Mouse (Mus musculus): ENCODE measurements around the gene Gm45234.

The Gm45234 gene

DNA sequence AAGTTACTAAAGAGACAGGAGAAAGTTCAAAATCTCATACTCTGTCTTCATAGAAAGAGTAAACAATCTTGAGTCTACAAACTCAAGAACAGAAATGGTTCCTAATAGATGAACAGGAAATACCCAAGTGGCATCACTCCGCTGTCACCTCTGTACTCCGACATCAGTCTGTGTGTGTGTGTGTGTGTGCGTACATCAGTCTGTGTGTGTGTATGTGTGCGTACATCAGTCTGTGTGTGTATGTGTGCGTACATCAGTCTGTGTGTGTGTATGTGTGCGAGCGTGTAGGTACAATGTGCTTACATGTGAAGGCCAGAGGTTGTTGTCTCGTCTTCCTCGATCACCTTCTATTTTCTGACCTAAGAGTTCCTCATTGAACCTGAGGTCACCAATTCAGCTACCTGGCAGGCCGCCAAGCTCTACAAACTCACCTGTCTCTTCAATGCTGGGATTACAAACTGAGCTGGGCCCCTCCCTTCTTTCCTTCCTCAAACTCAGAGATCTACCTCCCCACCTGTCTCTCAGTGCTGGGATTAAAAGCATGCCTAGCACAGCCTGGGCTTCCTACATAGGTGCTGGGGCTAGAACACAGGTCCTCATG is 47.4 kb downstream of the Gm45234 start:
- DNase-seq (ENCODE audit: low spot score in 2 of 2), result no peak

DNA sequence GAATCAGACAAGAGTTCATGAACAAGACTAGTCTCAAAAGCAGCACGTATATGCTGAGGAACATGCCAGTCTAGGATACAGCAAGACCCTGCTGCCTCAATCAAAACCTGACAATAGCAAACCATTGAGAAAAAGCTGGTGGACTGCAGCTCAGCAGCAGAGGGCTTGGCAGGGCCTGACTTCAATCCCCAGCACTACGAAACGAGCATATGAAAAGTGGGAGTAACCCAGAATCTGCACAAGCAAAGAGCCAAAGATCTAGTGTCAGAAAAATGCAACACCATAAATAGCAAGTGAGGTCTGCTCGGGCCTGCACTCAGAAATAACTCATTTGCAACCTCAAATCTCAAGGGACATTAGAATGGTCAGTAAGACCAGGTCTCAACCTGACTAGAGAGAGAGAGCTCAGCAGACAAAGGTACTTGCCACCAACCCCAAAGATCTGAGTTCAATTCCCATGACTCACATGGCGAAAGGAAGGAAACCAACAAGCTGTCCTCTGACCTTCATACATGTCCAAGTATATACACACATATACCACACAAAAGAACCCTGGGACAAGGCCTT is 49.7 kb downstream of the Gm45234 start:
- DNase-seq (ENCODE audit: low spot score in 2 of 2), result no peak

DNA sequence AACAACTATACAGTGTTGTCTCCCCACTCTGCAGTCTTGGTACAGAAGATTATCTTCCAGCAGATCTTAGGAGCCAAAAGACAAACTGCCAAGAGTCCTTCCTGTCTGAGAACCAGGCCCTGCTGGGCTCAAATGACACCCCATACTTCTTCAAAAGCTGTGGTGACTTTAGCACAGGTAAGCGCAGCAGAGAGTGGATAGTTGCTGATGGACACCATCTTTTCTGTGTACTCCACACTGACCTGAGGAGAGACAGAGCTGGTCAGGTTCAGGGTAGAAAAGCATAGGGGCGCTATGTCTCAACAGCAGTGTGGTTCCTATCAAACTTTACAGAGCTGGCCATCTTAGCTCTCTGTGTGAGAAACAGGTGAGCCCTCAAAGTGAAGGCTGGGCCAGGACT is 51.4 kb downstream of the Gm45234 start:
- DNase-seq (ENCODE audit: low spot score in 2 of 2), result no peak

DNA sequence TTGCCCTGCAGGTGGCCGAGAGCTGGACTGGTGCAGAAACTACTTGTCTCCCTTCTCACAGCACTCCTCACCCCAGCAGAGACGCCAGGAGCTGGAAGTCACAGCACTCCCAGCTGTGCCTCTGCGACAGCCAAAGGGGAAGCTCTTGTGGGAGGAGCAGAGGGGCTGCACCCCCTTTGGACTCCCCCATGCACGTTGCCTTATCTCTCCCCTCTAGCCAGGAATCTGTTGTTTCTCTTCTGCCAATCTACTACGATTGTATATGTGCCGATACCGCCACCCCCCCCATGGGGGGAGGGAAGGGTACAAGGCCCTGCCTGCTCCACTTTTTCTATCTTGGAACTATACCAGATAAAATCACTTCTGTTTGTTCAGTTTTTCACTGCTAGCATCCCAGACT is 52.0 kb downstream of the Gm45234 start:
- no peak for DNase-seq (ENCODE audit: low spot score in 2 of 2)

DNA sequence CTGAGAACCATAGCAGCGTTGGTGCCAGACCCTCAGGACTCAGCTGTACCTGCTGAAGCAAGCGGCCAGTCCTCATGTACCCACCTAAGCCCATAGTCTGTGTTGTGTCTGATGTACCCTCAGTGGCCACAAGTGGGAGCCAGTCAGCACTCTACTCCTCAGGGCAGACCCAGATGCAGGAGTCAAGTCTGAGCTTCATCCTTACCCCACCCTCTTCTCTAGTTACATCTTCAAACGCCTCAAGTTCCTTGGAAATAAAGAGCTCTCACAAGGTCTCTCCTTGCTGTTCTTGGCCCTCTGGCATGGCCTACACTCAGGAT is 53.1 kb downstream of the Gm45234 start:
- DNase-seq (ENCODE audit: low spot score in 2 of 2), result no peak

DNA sequence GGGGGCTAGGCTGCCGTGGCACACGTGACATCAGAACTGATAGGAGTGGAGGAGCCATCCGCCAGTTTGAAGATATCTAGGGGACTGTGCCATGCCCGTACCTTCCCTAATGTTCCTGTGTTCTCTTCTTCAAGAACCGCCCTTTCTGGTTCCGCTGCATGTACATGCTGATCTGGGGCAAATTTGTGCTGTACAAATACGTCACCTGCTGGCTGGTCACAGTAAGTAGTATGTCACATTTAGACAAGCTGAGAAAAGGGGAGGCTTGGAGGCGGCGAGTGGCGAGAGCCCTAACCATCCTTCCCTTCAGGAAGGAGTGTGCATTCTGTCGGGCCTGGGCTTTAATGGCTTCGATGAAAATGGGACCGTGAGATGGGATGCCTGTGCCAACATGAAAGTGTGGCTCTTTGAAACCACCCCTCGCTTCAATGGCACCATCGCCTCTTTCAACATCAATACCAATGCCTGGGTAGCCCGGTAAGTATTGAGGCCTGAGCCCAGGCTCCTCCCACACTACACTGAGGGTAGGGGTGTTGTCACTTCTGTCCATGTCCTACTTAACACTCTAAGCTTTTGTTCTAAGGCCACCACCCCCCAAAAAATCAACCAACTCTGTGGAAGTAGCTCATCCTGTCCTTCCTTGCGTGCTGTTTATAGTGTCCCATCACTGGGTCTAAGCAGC is 53.6 kb downstream of the Gm45234 start:
- no peak for DNase-seq (ENCODE audit: low spot score in 2 of 2)

DNA sequence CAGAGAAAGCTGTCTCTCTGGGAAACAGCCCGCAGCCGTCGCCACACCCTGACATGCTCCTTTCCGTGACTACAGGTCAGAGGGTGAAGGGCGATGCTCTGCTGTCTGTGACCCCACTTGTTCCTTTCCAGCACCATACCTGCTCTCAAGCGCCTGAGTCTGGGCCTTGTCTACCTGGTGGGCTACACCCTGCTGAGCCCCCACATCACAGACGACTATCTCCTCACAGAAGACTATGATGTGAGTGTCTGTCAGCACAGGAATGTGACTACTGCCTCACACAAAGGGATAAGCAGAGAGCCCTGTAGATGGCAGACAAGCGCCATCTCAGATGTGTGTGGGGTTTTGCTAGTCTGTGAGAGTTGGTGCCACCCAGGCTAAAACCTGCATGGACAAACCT is 54.5 kb downstream of the Gm45234 start:
- DNase-seq (ENCODE audit: low spot score in 2 of 2), result no peak

DNA sequence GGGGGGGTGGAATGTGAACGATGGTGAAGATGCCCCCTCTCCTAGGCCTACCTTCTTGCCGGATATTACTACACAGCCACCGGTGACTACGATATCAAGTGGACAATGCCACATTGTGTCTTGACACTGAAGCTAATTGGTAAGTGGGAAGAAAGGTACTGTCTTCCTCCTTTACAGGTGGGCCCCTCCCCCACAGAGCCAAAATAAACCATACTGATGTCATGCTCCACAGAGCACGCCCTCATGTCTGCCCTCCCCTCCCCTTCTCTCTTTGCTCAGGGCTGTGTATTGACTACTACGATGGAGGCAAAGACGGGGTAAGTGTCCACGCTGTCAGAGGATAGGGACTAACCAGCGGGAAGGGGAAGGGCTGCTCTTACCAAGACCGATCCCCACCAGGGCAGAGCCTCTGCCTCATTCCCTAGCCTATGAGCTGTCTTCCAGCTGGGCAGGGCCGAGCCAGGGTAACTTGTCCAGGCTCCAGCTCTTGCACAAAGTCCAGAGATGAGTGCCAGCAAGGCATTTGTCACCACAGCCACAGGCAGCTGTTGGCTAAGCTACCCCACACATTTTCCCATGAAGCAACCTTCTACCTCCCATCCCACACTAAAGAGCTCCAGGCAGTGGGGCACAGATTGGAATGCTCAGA is 55.7 kb downstream of the Gm45234 start:
- DNase-seq (ENCODE audit: low spot score in 2 of 2), result no peak

DNA sequence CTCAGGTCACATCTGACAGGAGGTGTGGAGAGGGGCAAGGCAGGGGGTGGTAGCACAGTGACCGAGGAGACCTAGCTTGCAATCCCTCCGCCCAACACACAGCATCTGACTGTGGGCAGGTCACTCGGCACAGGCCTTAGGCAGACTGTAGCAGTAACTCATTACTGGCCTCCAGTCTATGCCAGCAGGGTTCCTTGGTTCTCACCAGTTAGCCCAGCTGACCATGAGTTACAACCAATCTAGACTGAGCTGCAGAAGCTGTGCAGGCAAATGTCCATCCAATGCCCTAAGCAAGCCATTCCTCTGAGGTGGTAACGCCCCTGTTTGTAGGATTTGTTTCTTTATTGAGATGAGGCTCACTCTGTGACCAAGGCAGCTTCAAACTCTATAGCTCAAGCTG is 56.5 kb downstream of the Gm45234 start:
- DNase-seq (ENCODE audit: low spot score in 2 of 2), result no peak

DNA sequence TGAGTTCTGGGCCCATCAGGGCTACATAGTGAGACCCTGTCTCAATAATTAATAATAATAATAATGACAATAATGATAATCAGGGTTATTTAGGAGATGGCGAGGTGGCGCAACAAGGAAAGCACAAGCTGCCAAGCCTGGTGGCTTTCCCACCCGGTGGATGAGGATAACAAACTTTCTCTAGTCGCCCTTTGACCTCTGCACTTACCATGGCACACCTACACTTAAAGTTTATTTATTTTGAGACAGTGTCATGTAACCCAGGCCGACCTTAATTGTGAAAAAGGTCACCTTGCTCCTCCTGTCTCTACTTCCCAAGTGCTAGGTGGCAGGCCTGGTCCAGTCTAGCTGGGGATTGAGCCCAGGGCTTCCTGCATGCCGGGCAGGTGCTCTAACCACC is 57.1 kb downstream of the Gm45234 start:
- DNase-seq (ENCODE audit: low spot score in 2 of 2), result no peak

DNA sequence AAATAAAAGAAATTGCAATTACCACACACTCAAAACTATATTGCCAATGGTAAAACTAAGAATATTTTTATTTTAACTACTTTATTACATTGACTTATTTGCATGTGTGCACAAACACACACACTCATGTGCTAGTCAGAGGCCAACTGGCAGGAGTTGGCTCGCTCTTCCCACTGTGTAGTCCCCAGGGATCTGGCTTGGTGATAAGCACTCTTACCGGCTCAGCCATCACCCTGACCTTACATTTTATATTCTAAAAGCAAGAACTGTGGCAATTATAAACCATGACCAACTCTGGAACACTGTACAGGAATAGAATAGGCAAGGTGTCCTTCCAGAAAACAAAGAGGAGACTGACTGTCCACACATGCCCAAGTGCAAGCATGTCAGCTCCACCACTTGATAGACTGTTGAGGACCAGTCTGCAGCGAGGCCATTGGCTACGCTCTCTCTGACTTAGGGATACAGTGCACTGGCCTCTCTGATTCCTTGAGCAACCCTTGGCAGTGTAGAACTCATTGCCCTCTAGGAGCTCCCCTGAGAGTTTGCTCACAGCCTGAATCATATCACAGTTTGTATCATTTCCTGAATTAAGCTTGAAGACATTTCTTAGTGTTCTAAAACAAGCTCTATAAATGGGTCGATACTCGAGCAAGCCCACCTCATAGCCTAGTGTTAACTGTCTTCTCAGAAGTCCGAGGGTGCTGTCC is 59.2 kb downstream of the Gm45234 start:
- DNase-seq (ENCODE audit: low spot score in 2 of 2), result no peak

DNA sequence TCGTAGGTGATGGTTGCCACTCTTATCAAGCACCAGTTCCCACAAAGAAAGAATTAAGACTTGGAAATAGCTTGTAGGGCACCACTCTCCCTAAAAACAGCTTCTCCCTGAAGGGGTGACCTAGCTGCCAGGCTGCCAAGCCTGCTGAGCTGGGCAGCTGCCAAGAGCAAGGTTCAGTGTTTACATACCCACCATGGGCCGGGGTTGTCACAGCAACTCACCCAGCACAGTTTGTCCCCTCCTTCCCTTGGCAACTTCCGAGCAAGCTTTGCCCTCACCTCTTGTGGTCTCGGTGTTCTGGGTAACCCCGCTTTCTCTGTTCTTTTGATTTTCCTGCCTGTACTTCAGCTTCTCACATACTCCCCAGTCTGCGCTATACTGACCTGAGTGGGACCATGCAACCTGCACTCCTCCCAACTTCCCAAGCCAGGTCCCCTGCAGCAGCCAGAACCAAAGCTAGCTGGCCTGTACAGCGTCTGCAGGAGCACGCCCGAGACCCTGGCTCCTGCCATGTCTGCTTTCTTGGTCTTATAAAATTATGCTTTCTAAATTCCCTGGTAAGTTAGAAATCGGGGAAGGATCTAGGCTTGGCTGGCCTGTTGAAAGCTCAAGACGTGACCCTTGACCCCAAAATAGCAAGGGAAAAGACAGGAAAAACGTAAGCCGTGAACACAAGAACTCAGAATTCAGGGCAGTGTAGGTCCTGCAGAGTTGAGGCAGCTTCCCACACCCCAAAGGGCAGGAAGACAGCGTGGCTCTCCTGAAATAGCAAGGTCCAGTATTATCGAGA is 61.5 kb downstream of the Gm45234 start:
- DNase-seq (ENCODE audit: low spot score in 2 of 2), result peak; percentile 58 to 66

DNA sequence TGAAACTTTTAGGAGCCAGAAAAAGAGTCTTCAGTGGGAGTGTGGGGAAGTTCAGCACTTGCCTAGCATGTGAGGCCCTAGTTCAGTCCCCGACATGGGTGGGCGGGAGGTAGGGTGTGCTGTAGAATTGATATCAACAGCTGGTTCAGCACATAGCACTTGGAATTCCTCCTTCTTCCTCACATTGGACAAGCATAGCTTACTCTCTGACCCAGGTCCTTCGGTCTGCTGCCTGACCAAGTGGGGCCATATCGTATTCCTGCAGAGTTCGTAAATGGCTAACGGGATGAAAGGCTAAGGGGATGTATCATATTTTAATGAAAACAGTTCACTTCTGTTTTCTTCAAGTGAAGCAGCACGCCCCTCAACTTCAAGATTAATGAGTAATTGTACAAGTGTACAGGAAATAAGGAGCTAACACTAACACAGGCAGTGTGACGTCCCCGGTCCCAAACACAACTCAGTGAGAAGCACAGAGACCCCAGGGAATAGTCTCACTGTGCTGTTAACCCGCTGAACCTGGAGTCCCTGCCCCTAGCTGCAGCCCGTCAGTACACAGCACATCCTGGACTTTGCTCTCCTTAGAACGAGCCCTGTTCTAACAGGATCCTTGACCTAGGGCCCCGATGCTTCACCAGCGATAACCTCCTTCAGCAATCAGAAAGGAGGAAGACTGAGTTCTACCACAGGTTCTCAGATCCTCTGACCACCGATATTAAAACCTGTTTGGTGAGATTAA is 62.4 kb downstream of the Gm45234 start:
- DNase-seq (ENCODE audit: low spot score in 2 of 2), result no peak

DNA sequence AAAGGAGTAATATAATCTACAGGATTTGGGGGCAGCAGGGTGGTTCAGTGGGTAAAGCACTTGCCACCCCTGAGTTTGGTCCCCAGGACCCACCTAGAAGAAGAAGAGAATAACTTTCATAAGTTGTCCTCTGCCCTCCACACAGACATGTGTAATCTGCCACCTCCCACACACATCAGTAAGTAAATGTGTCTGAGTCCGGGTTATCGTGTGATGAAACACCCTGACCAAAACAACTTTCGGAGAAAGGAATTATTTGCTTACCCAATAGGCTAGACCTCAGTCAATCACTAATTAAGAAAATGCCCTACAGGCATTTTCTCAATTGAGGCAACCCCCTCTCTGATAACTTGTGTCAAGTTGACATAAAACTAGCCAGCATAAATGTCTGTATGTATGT is 65.3 kb downstream of the Gm45234 start:
- no peak for DNase-seq (ENCODE audit: low spot score in 2 of 2)

Measured in urinary bladder, adult 18-20 months (tissue).